Mouse (Mus musculus): ENCODE measurements around the gene Gria4.
"Not testable (repeated sequence)": the region's sequence is repeated elsewhere in the genome, so short reads cannot be mapped to it uniquely, and the experiment has no call there.

DNA sequence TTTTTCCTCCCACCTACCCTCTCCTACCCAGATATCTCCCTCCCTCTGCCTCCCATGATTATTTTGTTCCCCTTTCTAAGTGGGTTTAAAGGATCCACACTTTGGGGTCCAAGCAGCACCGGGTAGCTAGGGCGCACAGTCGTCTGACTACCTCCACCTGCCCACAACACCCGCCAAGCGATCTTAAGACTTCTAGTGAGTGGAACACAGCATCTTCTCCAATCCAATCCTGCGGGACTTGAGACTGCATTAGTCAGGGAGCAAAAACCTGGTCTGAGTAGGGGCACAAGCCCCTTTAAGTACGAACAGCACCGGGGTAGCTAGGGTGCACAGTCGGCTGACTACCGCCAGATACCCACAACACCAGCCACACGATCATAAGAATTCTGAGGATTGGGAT is 395.2 kb downstream of the Gria4 start:
- TF ChIP-seq POLR2A (IDR thresholded peaks at IDR 0.05; ENCODE audit: low read depth, low read length); CTCF (conservative IDR thresholded peaks at IDR 0.05; ENCODE audit: insufficient read depth, insufficient read length, low read depth, low read length): not testable (repeated sequence)
